Comparison of ENCODE assay signal across 8 mouse cellular contexts in genomic region chr4:48541526-48542250, GRCm38 (mm10). TPM values are rescaled to one million over a fixed set of nuclear protein-coding genes. Genes with fewer than 3 reads are reported as not detected.
DNase-seq lines count a peak whose midpoint lies in the region; ATAC-seq and TF ChIP-seq lines count a peak whose summit lies in the region.

No protein-coding gene starts in this region.

- WGBS in cerebellum, adult 2 months = 43% methylated on average over 15 of the region's 15 CpGs
- WGBS in hindbrain, embryonic 10.5 days = 4% methylated on average over 15 of the region's 15 CpGs

- H3K27ac ChIP-seq in cerebellum, adult 2 months (ENCODE audit: insufficient read depth, low read length) = no peak overlapping the region
- H3K27ac ChIP-seq in hindbrain, embryonic 10.5 days = peak overlapping the region; percentile 100

- TF ChIP-seq CTCF in cerebellum, adult 2 months (IDR thresholded peaks at IDR 0.05; ENCODE audit: borderline replicate concordance, insufficient read depth, low read depth, low read length) = no peak

- H3K27me3 ChIP-seq in cerebellum, adult 2 months (ENCODE audit: control insufficient read depth, insufficient read depth, low read length) = no peaks in the 10 kb centered on the region
- no peaks in the 10 kb centered on the region for H3K27me3 ChIP-seq in hindbrain, embryonic 10.5 days (ENCODE audit: insufficient read depth, poor library complexity, severe bottlenecking)

- DNase-seq in cerebellum, adult 2 months = no peak
- no peak for DNase-seq in cerebellum, postnatal 14 days
- peak; percentile 26 for DNase-seq in Muller cell, postnatal 12 days (ENCODE audit: inconsistent ontology term)
- peak; percentile 30 for DNase-seq in hindbrain, embryonic 10.5 days (ENCODE audit: low spot score)
- DNase-seq in lung, postnatal 10 days = peak; percentile 36
- DNase-seq in ovary, postnatal 14 days (ENCODE audit: low spot score) = no peak
- no peak for DNase-seq in right cerebral cortex, postnatal 25 days

- no peak for ATAC-seq in erythroblast, adult 5-6 weeks (replicated peaks; ENCODE audit: low FRiP score, poor library complexity, severe bottlenecking)

- TF ChIP-seq POLR2A in cerebellum, adult 2 months (IDR thresholded peaks at IDR 0.05; ENCODE audit: borderline replicate concordance, insufficient read depth, low read length) = no peak

- peaks cover 8% of the 10 kb centered on the region for H3K4me1 ChIP-seq in cerebellum, adult 2 months (ENCODE audit: control insufficient read depth, insufficient read depth, low read length)
- peaks cover 64% of the 10 kb centered on the region for H3K4me1 ChIP-seq in hindbrain, embryonic 10.5 days (replicated peaks)

- peak overlapping the region; percentile 94 for H3K4me3 ChIP-seq in cerebellum, adult 2 months (replicated peaks; ENCODE audit: insufficient read depth, low read depth, low read length)
- H3K4me3 ChIP-seq in hindbrain, embryonic 10.5 days = peak overlapping the region; percentile 89

- H3K36me3 ChIP-seq in hindbrain, embryonic 10.5 days = no peaks in the 10 kb centered on the region

- H3K9me3 ChIP-seq in hindbrain, embryonic 10.5 days = no peaks in the 10 kb centered on the region

RNA-seq across cellular contexts. Expression of gene Msantd3, which starts 2.0 kb away (rescaled TPM):
- 16.3 and 17.7 TPM in 2 replicates for polyA plus RNA-seq in cerebellum, adult 2 months (2012; rRNA removed)
- polyA plus RNA-seq in hindbrain, embryonic 10.5 days (2016; fragmentation: Nextera tagmentation; extraction: Ambion mirVana) = 59.6 and 63.2 TPM in 2 replicates
- 3.7 and 15.5 TPM in 2 replicates for total RNA-seq in erythroblast, adult 5-6 weeks (2015; ENCODE audit: low replicate concordance)
- total RNA-seq in erythroblast, adult 5-6 weeks (2017; ENCODE audit: low replicate concordance) = 3.7 and 13.7 TPM in 2 replicates

RNA-seq across cellular contexts. Expression of gene Tmeff1, which starts 43.3 kb away (rescaled TPM):
- polyA plus RNA-seq in cerebellum, adult 2 months (2012; rRNA removed) = 60.1 and 74.5 TPM in 2 replicates
- 118 and 175 TPM in 2 replicates for polyA plus RNA-seq in hindbrain, embryonic 10.5 days (2016; fragmentation: Nextera tagmentation; extraction: Ambion mirVana)
- total RNA-seq in erythroblast, adult 5-6 weeks (2015; ENCODE audit: low replicate concordance) = not detected in 2 replicates
- not detected in 2 replicates for total RNA-seq in erythroblast, adult 5-6 weeks (2017; ENCODE audit: low replicate concordance)

Comparison
In these comparisons a context has a peak if more than half of its experiments do, and no peak if none do; other contexts are left out.
1. DNase-seq: peak in Muller cell, postnatal 12 days (single experiment), hindbrain, embryonic 10.5 days (single experiment) and lung, postnatal 10 days (single experiment); none in cerebellum, adult 2 months (0 of 2), cerebellum, postnatal 14 days (0 of 2), ovary, postnatal 14 days (single experiment) and right cerebral cortex, postnatal 25 days (single experiment).